Mouse (Mus musculus) CH12.LX (cell line): ENCODE measurements at regions not wholly inside any gene's neighbourhood (a gene's known extent, or its start where the extent isn't known, plus 50 kb on each side); places are given as distances from the start of the nearest gene placed in this dataset.

ENCODE experiments used
- DNase-seq: peaks from one replicate; pipeline ENCODE4 v3.0.0-alpha.2; 2013; ENCODE audit errors: extremely low read depth
- H3K27ac ChIP-seq: 2 replicates; pipeline ENCODE4 v1.5.1; 2012; ENCODE audit warnings: low read depth, mild to moderate bottlenecking, control low read depth, moderate library complexity; ENCODE audit not compliant: insufficient read depth
- H3K27me3 ChIP-seq: replicated peaks from 2 replicates; pipeline ENCODE3; 2012; ENCODE audit warnings: inconsistent platforms
- H3K36me3 ChIP-seq, 2 experiments: replicated peaks in 1 of 2; 2 replicates each; pipeline versions ENCODE3 to v1.6.1; 2012; ENCODE audit warnings: inconsistent platforms in 1 of 2, low read length in 1 of 2, mild to moderate bottlenecking in 1 of 2, mixed read lengths in 1 of 2, moderate library complexity in 1 of 2; ENCODE audit not compliant: control insufficient read depth in 1 of 2, insufficient read depth in 1 of 2
- H3K4me1 ChIP-seq, 2 experiments: 2 replicates each; pipeline ENCODE4 v1.6.1; 2012; ENCODE audit warnings: inconsistent platforms in 1 of 2, moderate library complexity in 1 of 2; ENCODE audit not compliant: insufficient read depth in 2 of 2, control insufficient read depth in 1 of 2
- H3K4me2 ChIP-seq: 2 replicates; pipeline ENCODE4 v1.6.1; 2012; ENCODE audit warnings: low read depth, mild to moderate bottlenecking, control low read depth; ENCODE audit not compliant: poor library complexity, insufficient read depth, severe bottlenecking
- H3K4me3 ChIP-seq, 3 experiments: fragments of 150-350 bp in 1 of 3; sonication (generic) in 1 of 3; replicated peaks in 1 of 3; 2 replicates each; pipeline versions ENCODE3 to v1.5.1; 2011 to 2012; ENCODE audit warnings: low read depth in 2 of 3, low read length in 2 of 3, mild to moderate bottlenecking in 2 of 3, moderate library complexity in 2 of 3, control low read depth in 1 of 3, improper control_type of control experiment in 1 of 3, inconsistent platforms in 1 of 3, mixed read lengths in 1 of 3; ENCODE audit not compliant: poor library complexity in 1 of 3
- H3K79me2 ChIP-seq: replicated peaks from 2 replicates; pipeline ENCODE4 v1.6.1; 2012; ENCODE audit warnings: mild to moderate bottlenecking, moderate library complexity; ENCODE audit not compliant: control insufficient read depth, poor library complexity, insufficient read depth, severe bottlenecking; ENCODE audit errors: extremely low read depth
- H3K9ac ChIP-seq: 2 replicates; pipeline ENCODE4 v1.6.1; 2012; ENCODE audit warnings: low read depth, mild to moderate bottlenecking, control low read depth, moderate library complexity; ENCODE audit not compliant: insufficient read depth
- H3K9me3 ChIP-seq: replicated peaks from 2 replicates; pipeline ENCODE3; 2012; ENCODE audit warnings: low read length, inconsistent platforms, mixed read lengths
- BHLHE40 ChIP-seq: IDR thresholded peaks from 2 replicates; pipeline ENCODE4 v1.6.1; 2011; ENCODE audit warnings: mild to moderate bottlenecking, low read depth, low read length, improper control_type of control experiment
- E2F4 ChIP-seq: IDR thresholded peaks from 2 replicates; pipeline ENCODE4 v1.6.1; 2011; ENCODE audit warnings: low read depth, low read length, improper control_type of control experiment; ENCODE audit not compliant: insufficient replicate concordance
- EP300 ChIP-seq: IDR thresholded peaks from 2 replicates; pipeline ENCODE4 v1.6.1; 2011; ENCODE audit warnings: low read length, improper control_type of control experiment
- ETS1 ChIP-seq: conservative IDR thresholded peaks from 2 replicates; pipeline ENCODE4 v1.6.1; 2012; ENCODE audit warnings: low read depth, mild to moderate bottlenecking, inconsistent platforms, low read length, improper control_type of control experiment, moderate library complexity
- IRF4 ChIP-seq: IDR thresholded peaks from 2 replicates; pipeline ENCODE4 v1.6.1; 2014; ENCODE audit warnings: low read depth, mild to moderate bottlenecking, inconsistent platforms, low read length, improper control_type of control experiment
- JUN ChIP-seq: IDR thresholded peaks from 2 replicates; pipeline ENCODE4 v1.6.1; 2011; ENCODE audit warnings: low read depth, mild to moderate bottlenecking, low read length, improper control_type of control experiment, moderate library complexity; ENCODE audit not compliant: insufficient read depth
- JUND ChIP-seq: conservative IDR thresholded peaks from 2 replicates; pipeline ENCODE4 v1.6.1; 2011; ENCODE audit warnings: low read depth, low read length, improper control_type of control experiment
- KAT2A ChIP-seq: IDR thresholded peaks from 2 replicates; pipeline ENCODE4 v1.6.1; 2012; ENCODE audit warnings: low read length, improper control_type of control experiment, inconsistent platforms; ENCODE audit not compliant: insufficient replicate concordance
- MAFK ChIP-seq: IDR thresholded peaks from 2 replicates; pipeline ENCODE4 v1.6.1; 2011; ENCODE audit warnings: low read length, improper control_type of control experiment; ENCODE audit not compliant: insufficient replicate concordance
- MAX ChIP-seq: IDR thresholded peaks from 2 replicates; pipeline ENCODE4 v1.6.1; 2011; ENCODE audit warnings: low read length, improper control_type of control experiment
- MAZ ChIP-seq: IDR thresholded peaks from 2 replicates; pipeline ENCODE4 v1.6.1; 2012; ENCODE audit warnings: low read depth, mild to moderate bottlenecking, inconsistent platforms, low read length, improper control_type of control experiment, moderate library complexity
- MEF2A ChIP-seq: IDR thresholded peaks from 2 replicates; pipeline ENCODE4 v1.6.1; 2014; ENCODE audit warnings: low read depth, mild to moderate bottlenecking, inconsistent platforms, low read length, improper control_type of control experiment, borderline replicate concordance
- NRF1 ChIP-seq: IDR thresholded peaks from 2 replicates; pipeline ENCODE4 v1.6.1; 2014; ENCODE audit warnings: low read depth, mild to moderate bottlenecking, inconsistent platforms, low read length, improper control_type of control experiment, moderate library complexity
- POLR2A ChIP-seq: IDR thresholded peaks from 2 replicates; pipeline ENCODE4 v1.6.1; 2011; ENCODE audit warnings: low read depth, mild to moderate bottlenecking, improper control_type of control experiment, low read length
- RAD21 ChIP-seq: IDR thresholded peaks from 2 replicates; pipeline ENCODE4 v1.6.1; 2011; ENCODE audit warnings: low read depth, mild to moderate bottlenecking, low read length, improper control_type of control experiment, moderate library complexity
- SIN3A ChIP-seq: IDR thresholded peaks from 2 replicates; pipeline ENCODE4 v1.6.1; 2012; ENCODE audit warnings: low read length, improper control_type of control experiment, inconsistent platforms
- SMC3 ChIP-seq: IDR thresholded peaks from 2 replicates; pipeline ENCODE4 v1.6.1; 2011; ENCODE audit warnings: low read depth, low read length, improper control_type of control experiment
- TBP ChIP-seq: conservative IDR thresholded peaks from 2 replicates; pipeline ENCODE4 v1.6.1; 2011; ENCODE audit warnings: low read depth, low read length, improper control_type of control experiment
- TCF12 ChIP-seq: IDR thresholded peaks from 2 replicates; pipeline ENCODE4 v1.6.1; 2014; ENCODE audit warnings: low read depth, mild to moderate bottlenecking, inconsistent platforms, low read length, improper control_type of control experiment
- UBTF ChIP-seq: IDR thresholded peaks from 2 replicates; pipeline ENCODE4 v1.6.1; 2012; ENCODE audit warnings: low read depth, mild to moderate bottlenecking, inconsistent platforms, low read length, improper control_type of control experiment, moderate library complexity
- USF1 ChIP-seq: IDR thresholded peaks from 2 replicates; pipeline ENCODE4 v1.6.1; 2014; ENCODE audit warnings: low read depth, mild to moderate bottlenecking, inconsistent platforms, low read length, improper control_type of control experiment
- ZC3H11A ChIP-seq: IDR thresholded peaks from 2 replicates; pipeline ENCODE4 v1.6.1; 2012; ENCODE audit warnings: low read depth, mild to moderate bottlenecking, inconsistent platforms, low read length, improper control_type of control experiment
- ZMIZ1 ChIP-seq: IDR thresholded peaks from 2 replicates; pipeline ENCODE4 v1.6.1; 2012; ENCODE audit warnings: low read depth, mild to moderate bottlenecking, inconsistent platforms, low read length, improper control_type of control experiment
- ZNF384 ChIP-seq: IDR thresholded peaks from 2 replicates; pipeline ENCODE4 v1.6.1; 2012; ENCODE audit warnings: low read depth, low read length, improper control_type of control experiment, inconsistent platforms
- dilution Hi-C: fragments of 300-500 bp; cut with MboI; formaldehyde crosslinking; loops from 2 replicates; pipeline ENCODE4 v1.14.3; 2020; ENCODE audit warnings: low sequenced_read_pairs; ENCODE audit not compliant: extremely low pct_unique_long_range_greater_than_20kb, extremely low pct_ligation_motif_present
- in situ Hi-C: fragments of 300-500 bp; cut with MboI; formaldehyde crosslinking; loops from 3 replicates; pipeline ENCODE4 v1.14.3; 2019; ENCODE audit warnings: low sequenced_read_pairs, low pct_ligation_motif_present, low pct_unique_long_range_greater_than_20kb, mixed read lengths

DNA sequence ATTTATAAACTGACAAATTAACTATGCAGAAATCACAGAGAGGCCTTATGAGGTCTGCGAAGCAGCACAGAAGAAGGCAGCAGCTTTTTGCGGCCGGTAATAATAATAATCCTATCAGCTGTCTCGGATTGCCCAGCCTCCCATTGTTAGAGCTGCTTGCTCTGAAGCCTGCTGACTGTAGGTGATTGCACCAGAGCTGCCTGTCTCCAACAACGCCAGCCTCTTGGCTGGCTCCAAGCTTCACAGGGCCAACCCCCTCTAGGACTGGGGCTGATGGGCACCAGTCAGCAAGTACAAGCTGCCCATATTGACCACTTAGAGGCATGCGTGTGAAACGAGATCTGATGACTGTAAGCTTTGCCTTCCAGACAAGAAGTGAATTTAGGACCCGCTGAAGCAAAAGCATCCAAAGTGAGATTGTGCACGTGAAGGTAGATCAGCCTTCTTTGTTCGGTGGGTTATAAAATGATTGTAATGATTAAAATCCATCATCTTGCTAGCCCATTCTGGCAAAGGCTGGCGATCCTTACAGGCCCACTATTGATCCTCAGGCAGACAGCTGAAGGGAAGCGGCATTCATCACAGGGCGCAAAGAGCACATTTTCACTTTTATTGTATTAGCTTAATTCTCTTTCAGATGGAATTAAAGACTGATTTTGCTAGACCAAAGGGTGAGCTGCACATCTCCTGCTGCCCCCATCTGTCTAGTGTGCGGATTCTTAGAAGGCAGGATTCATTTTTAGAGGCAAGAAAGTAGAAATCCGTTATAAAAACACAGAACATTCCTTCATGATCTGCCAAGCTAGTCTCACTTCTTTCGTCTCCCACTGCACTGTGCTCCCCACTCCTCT lies 503.2 kb upstream of the Smim15 start:
- no peaks in the 10 kb centered on the region for H3K27me3 ChIP-seq
- dilution Hi-C loops (no loop called here), in situ Hi-C loops (no loop called here)
- no peak overlapping the region for H3K27ac ChIP-seq
- no peaks in the 10 kb centered on the region for H3K9me3 ChIP-seq
- peaks cover 0 to 8% of the 10 kb centered on the region in 2 experiments; a peak in 2 of 4 replicates for H3K4me1 ChIP-seq
- H3K36me3 ChIP-seq: no peaks in the 10 kb centered on the region
- H3K4me3 ChIP-seq: no peak overlapping the region
- no peak overlapping the region for H3K9ac ChIP-seq
- no peaks in the 10 kb centered on the region for H3K79me2 ChIP-seq
- no peak for DNase-seq
- no peak overlapping the region for H3K4me2 ChIP-seq
- TF ChIP-seq MAFK: no peak
- no peak for TF ChIP-seq NRF1
- TF ChIP-seq E2F4: no peak
- no peak for TF ChIP-seq ETS1
- no peak for TF ChIP-seq MAZ
- TF ChIP-seq EP300: no peak
- TF ChIP-seq IRF4: no peak
- no peak for TF ChIP-seq BHLHE40
- no peak for TF ChIP-seq MEF2A
- no peak for TF ChIP-seq TBP
- no peak for TF ChIP-seq JUN
- TF ChIP-seq SMC3: no peak
- no peak for TF ChIP-seq UBTF
- no peak for TF ChIP-seq POLR2A
- TF ChIP-seq MAX: no peak
- TF ChIP-seq KAT2A: no peak
- no peak for TF ChIP-seq TCF12
- TF ChIP-seq ZMIZ1: no peak
- TF ChIP-seq ZNF384: no peak
- TF ChIP-seq JUND: no peak

DNA sequence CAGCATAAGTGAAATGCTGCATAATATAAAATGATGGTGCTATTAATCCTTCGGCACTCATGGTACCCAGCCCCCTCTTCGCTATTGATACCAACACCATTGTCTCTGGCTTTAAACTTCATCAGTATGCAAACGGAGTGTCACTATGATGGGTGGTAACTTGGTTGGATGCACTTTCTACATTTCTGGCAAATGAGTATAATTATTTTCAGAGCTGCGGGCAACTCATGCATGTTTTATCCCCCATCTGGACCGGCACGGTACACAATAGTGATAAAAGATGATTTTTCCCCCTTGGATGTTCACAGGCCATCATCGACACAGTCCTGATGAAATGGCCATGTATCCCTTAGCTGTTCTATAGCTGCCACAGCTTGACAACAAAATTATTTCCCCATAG lies 503.9 kb upstream of the Smim15 start:
- Histone ChIP-seq H3K9ac (no peak overlapping the region), H3K9me3 (no peaks in the 10 kb centered on the region), H3K27ac (no peak overlapping the region), H3K4me1 (peaks cover 0 to 8% of the 10 kb centered on the region in 2 experiments; a peak in 2 of 4 replicates), H3K4me2 (no peak overlapping the region), H3K27me3 (no peaks in the 10 kb centered on the region), H3K79me2 (no peaks in the 10 kb centered on the region), H3K4me3 (no peak overlapping the region), H3K36me3 (no peaks in the 10 kb centered on the region)
- no peak for TF ChIP-seq JUN
- no peak for TF ChIP-seq SMC3
- TF ChIP-seq UBTF: no peak
- TF ChIP-seq ZC3H11A: no peak
- no peak for TF ChIP-seq BHLHE40
- TF ChIP-seq E2F4: no peak
- no peak for TF ChIP-seq USF1
- no peak for TF ChIP-seq SIN3A
- TF ChIP-seq RAD21: no peak
- in situ Hi-C loops (no loop called here), dilution Hi-C loops (no loop called here)
- DNase-seq: no peak
